Mouse (Mus musculus) adrenal gland, postnatal 14 days (tissue): ENCODE data around the gene Ahcyl2. TPM values are rescaled to one million over a fixed set of nuclear protein-coding genes. Genes with fewer than 3 reads are reported as not detected.

ENCODE experiments used
- total RNA-seq: library from RNA; stranded (reverse); gene quantifications from 2 replicates; pipeline ENCODE4 v1.2.3, GENCODE M21; 2021

The Ahcyl2 gene
- total RNA-seq, 1 experiment from 2014 or later = 102 TPM

Other genes starting within 250 kb of the Ahcyl2 start
- gene Irf5, start 241.4 kb upstream of the Ahcyl2 start, total RNA-seq = 3.0 and 10.9 TPM in 2 replicates
- 52.8 and 57.2 TPM in 2 replicates for gene Tnpo3, start 158.1 kb upstream of the Ahcyl2 start, total RNA-seq
- gene Tspan33, start 73.8 kb upstream of the Ahcyl2 start, total RNA-seq = 3.8 and 8.0 TPM in 2 replicates
- gene Smo, start 32.5 kb upstream of the Ahcyl2 start, total RNA-seq = 43.9 and 45.0 TPM in 2 replicates
- gene Strip2, start 149.0 kb downstream of the Ahcyl2 start, total RNA-seq = 1.5 and 2.0 TPM in 2 replicates